In the genomic region with DNA sequence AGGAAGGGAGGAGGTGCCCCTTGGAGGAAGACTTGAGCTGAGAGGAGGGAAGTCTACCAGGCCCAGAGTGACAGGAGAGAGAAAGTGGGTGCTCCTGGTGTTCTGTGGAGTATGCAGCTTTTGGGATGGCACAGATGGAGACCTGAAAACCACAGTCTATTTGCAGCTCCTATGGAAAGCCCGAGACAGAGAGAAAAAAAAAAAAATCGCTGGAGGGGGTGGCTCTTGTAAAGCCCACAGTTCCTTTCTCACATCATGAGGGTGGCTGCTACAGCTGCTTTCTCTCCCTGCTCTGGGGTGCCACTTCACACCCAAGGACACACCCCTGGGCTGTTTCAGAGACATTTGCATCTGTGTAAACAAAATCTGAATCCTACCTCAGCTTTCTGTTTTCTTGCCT, we compare ENCODE assay signal across 18 mouse cellular contexts.
DNase-seq lines count a peak whose midpoint lies in the region; ATAC-seq and TF ChIP-seq lines count a peak whose summit lies in the region.
"Had no signal": no experiment of that assay in that cellular context is flagged by ENCODE, and none has a peak within 500 bp of the region (broad histone marks: within the 10 kb centered on the region; RNA-seq: fewer than 3 reads in every experiment).

No protein-coding gene starts in this region.

- H3K9me3 ChIP-seq in CH12.LX (replicated peaks; ENCODE audit: low read length) = no peaks in the 10 kb centered on the region
- no peaks in the 10 kb centered on the region for H3K9me3 ChIP-seq in intestine, embryonic 15.5 days
- H3K9me3 ChIP-seq: heart, embryonic 12.5 days; hindbrain, embryonic 15.5 days; liver, embryonic 15.5 days; neural tube, embryonic 13.5 days had no signal

- WGBS in intestine, embryonic 15.5 days = 31% methylated on average over 2 of the region's 2 CpGs

- no peak overlapping the region for H3K4me2 ChIP-seq in CH12.LX (ENCODE audit: insufficient read depth, low read depth, poor library complexity, severe bottlenecking)
- no peak overlapping the region for H3K4me2 ChIP-seq in intestine, embryonic 15.5 days (replicated peaks)
- peak overlapping the region; percentile 42 for H3K4me2 ChIP-seq in myocyte (ENCODE audit: low read depth)
- H3K4me2 ChIP-seq: heart, embryonic 12.5 days; hindbrain, embryonic 15.5 days; liver, embryonic 15.5 days; neural tube, embryonic 13.5 days had no signal

- H3K4me1 ChIP-seq in CH12.LX (ENCODE audit: control insufficient read depth in 1 of 2, insufficient read depth in 2 of 2) = peaks cover 26 to 65% of the 10 kb centered on the region in 2 experiments
- H3K4me1 ChIP-seq in intestine, embryonic 15.5 days (replicated peaks) = peaks cover 4% of the 10 kb centered on the region; the same call in 1 of the 2 replicates
- H3K4me1 ChIP-seq: hindbrain, embryonic 15.5 days; liver, embryonic 15.5 days; neural tube, embryonic 13.5 days had no signal

- H3K79me2 ChIP-seq in CH12.LX (replicated peaks; ENCODE audit: control insufficient read depth, extremely low read depth, insufficient read depth, poor library complexity, severe bottlenecking) (no peaks in the 10 kb centered on the region), myocyte (ENCODE audit: control insufficient read depth, insufficient read depth) (no peaks in the 10 kb centered on the region)

- TF ChIP-seq POLR2A in CH12.LX (IDR thresholded peaks at IDR 0.05; ENCODE audit: low read depth, low read length) (no peak), myocyte (IDR thresholded peaks at IDR 0.05; ENCODE audit: insufficient read length, low read depth) (no peak)

- H3K27ac ChIP-seq in CH12.LX (ENCODE audit: insufficient read depth, low read depth) = no peak overlapping the region
- H3K27ac ChIP-seq in intestine, embryonic 15.5 days = peak overlapping the region; percentile 67
- H3K27ac ChIP-seq: hindbrain, embryonic 15.5 days; liver, embryonic 15.5 days; neural tube, embryonic 13.5 days had no signal

- no peak for TF ChIP-seq RAD21 in CH12.LX (IDR thresholded peaks at IDR 0.05; ENCODE audit: low read depth, low read length)

- H3K4me3 ChIP-seq in CH12.LX (replicated peaks in 1 of 3; ENCODE audit: low read depth in 2 of 3, low read length in 2 of 3, poor library complexity in 1 of 3) = no peak overlapping the region
- no peak overlapping the region for H3K4me3 ChIP-seq in intestine, embryonic 15.5 days (replicated peaks)
- no peak overlapping the region for H3K4me3 ChIP-seq in myocyte
- H3K4me3 ChIP-seq: erythroblast, embryonic 14.5 days; heart, embryonic 12.5 days; hindbrain, embryonic 15.5 days; liver, embryonic 15.5 days; neural tube, embryonic 13.5 days had no signal

- H3K27me3 ChIP-seq in CH12.LX (replicated peaks) (no peaks in the 10 kb centered on the region), myocyte (ENCODE audit: control insufficient read depth, insufficient read depth, insufficient read length) (no peaks in the 10 kb centered on the region)
- no peaks in the 10 kb centered on the region for H3K27me3 ChIP-seq in intestine, embryonic 15.5 days (replicated peaks)
- H3K27me3 ChIP-seq: heart, embryonic 12.5 days; hindbrain, embryonic 15.5 days; liver, embryonic 15.5 days; neural tube, embryonic 13.5 days had no signal

- no peak for ATAC-seq in intestine, embryonic 15.5 days

- H3K9ac ChIP-seq in CH12.LX (ENCODE audit: insufficient read depth, low read depth) = no peak overlapping the region
- no peak overlapping the region for H3K9ac ChIP-seq in intestine, embryonic 15.5 days
- H3K9ac ChIP-seq: heart, embryonic 12.5 days; hindbrain, embryonic 15.5 days; liver, embryonic 15.5 days; neural tube, embryonic 13.5 days had no signal

- DNase-seq in layer of hippocampus, adult 9-11 months = peak; percentile 35
- no peak for DNase-seq in layer of hippocampus, adult 18-20 months (ENCODE audit: low spot score in 2 of 2)
- DNase-seq in CH12.LX (ENCODE audit: extremely low read depth) = no peak
- DNase-seq in retina, embryonic 14.5 days (ENCODE audit: low spot score) = no peak
- no peak for DNase-seq in cerebellum, postnatal 10 days
- DNase-seq: cerebellum, adult 11 months; cerebellum, postnatal 25 days; kidney, adult 8-10 months; kidney, postnatal 36 days; lung, postnatal 10 days; thymus, postnatal 36 days had no signal

- H3ac ChIP-seq in myocyte (ENCODE audit: control insufficient read depth, insufficient read length) = no peak overlapping the region

- in situ Hi-C loops in CH12.LX (cut with MboI; ENCODE audit: low pct_ligation_motif_present, low pct_unique_long_range_greater_than_20kb, low sequenced_read_pairs) = no loop called here

- TF ChIP-seq EP300 in CH12.LX (IDR thresholded peaks at IDR 0.05; ENCODE audit: low read length) = no peak

- TF ChIP-seq CTCF in CH12.LX (conservative IDR thresholded peaks at IDR 0.05 in 1 of 2, IDR thresholded peaks at IDR 0.05 in 1 of 2; ENCODE audit: low read depth in 2 of 2, low read length in 2 of 2) = no peak

- dilution Hi-C loops in CH12.LX (cut with MboI; ENCODE audit: extremely low pct_ligation_motif_present, extremely low pct_unique_long_range_greater_than_20kb, low sequenced_read_pairs) = no loop called here

- H3K36me3 ChIP-seq in CH12.LX (replicated peaks in 1 of 2; ENCODE audit: control insufficient read depth in 1 of 2, insufficient read depth in 1 of 2, low read length in 1 of 2) = peaks cover 3 to 35% of the 10 kb centered on the region in 2 experiments
- no peaks in the 10 kb centered on the region for H3K36me3 ChIP-seq in intestine, embryonic 15.5 days
- H3K36me3 ChIP-seq in myocyte (ENCODE audit: control insufficient read depth, insufficient read depth) = no peaks in the 10 kb centered on the region
- H3K36me3 ChIP-seq: heart, embryonic 12.5 days; hindbrain, embryonic 15.5 days; liver, embryonic 15.5 days; neural tube, embryonic 13.5 days had no signal

TF ChIP-seq in CH12.LX, 34 proteins besides CTCF, POLR2A, EP300 and RAD21:
- TF ChIP-seq TCF12 (IDR thresholded peaks at IDR 0.05; ENCODE audit: low read depth, low read length) = no peak
- no peak for TF ChIP-seq KAT2A (IDR thresholded peaks at IDR 0.05; ENCODE audit: insufficient replicate concordance, low read length)
- TF ChIP-seq ZNF384 (IDR thresholded peaks at IDR 0.05; ENCODE audit: low read depth, low read length) = peak; percentile 78
- no peak for TF ChIP-seq USF2 (conservative IDR thresholded peaks at IDR 0.05; ENCODE audit: low read depth, low read length)
- no peak for TF ChIP-seq USF1 (IDR thresholded peaks at IDR 0.05; ENCODE audit: low read depth, low read length)
- TF ChIP-seq RCOR1 (conservative IDR thresholded peaks at IDR 0.05; ENCODE audit: low read depth, low read length) = no peak
- TF ChIP-seq SIN3A (IDR thresholded peaks at IDR 0.05; ENCODE audit: low read length) = no peak
- no peak for TF ChIP-seq CHD2 (IDR thresholded peaks at IDR 0.05; ENCODE audit: low read length)

TF ChIP-seq in myocyte, 11 proteins besides CTCF, POLR2A, EP300 and RAD21:
- no peak for TF ChIP-seq POLR2AphosphoS2 (IDR thresholded peaks at IDR 0.05; ENCODE audit: insufficient read length, low read depth)
- peak; percentile 40 for TF ChIP-seq TCF12 (IDR thresholded peaks at IDR 0.05; ENCODE audit: insufficient read depth, poor library complexity, severe bottlenecking)
- peak in 1 of 3 experiments; percentile 58 for TF ChIP-seq MYOD1 (IDR thresholded peaks at IDR 0.05; ENCODE audit: control insufficient read depth in 1 of 3, insufficient read length in 2 of 3, low read depth in 2 of 3)
- TF ChIP-seq MYOG (IDR thresholded peaks at IDR 0.05; ENCODE audit: control insufficient read depth in 1 of 3, insufficient read depth in 1 of 3, insufficient read length in 2 of 3, low read depth in 2 of 3) = peak in 1 of 3 experiments; percentile 58
- TF ChIP-seq USF1 (IDR thresholded peaks at IDR 0.05; ENCODE audit: low read depth) = no peak
